Mouse (Mus musculus) cerebellum, adult (tissue): ENCODE data around the gene Rnf10.

Experiments
- ATAC-seq: cut with Nextera tagmentation; 2 replicates; pipeline ENCODE4 v1.9.2; 2017; ENCODE audit warnings: mild to moderate bottlenecking, moderate library complexity, mixed read lengths; ENCODE audit not compliant: insufficient number of reproducible peaks, low FRiP score, low TSS enrichment

Gene Rnf10

DNA sequence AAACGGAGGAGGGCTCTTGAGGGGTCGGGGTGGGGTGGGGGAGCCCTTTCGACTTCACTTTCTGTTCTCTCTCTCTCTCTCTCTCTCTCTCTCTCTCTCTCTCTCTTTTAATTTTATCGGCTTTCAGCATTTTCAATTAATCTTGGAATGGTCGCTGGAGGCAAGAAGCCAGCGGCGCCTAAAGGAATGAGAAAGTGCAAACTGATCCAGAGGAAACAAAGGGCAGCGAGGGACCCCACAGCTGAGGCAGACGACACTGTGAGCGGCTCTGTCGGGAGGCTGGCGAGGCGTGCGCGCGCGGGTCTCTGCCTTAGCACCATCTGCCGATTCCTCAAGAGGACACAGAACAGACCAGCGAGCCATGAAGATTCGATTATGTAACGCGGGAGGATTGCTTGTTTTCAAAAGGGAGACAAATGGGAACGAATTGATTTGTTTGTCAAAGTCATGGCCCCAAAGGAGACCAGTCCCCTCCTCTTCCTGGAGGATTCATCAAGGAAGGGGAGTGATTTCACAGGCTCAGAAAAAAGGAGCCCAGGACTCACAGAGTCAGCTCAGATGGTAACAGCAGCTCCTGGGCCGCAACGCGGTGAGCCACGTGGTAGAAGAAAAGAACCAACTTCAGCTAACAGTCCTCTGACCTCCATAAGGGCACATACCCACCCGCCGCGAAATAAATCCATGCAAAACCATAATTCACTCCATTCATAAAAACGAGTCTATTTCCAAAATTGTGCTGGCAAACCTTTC lies 68.0 kb downstream of the Rnf10 start:
- peak; percentile 82; the same call in 1 of the 2 replicates for ATAC-seq

DNA sequence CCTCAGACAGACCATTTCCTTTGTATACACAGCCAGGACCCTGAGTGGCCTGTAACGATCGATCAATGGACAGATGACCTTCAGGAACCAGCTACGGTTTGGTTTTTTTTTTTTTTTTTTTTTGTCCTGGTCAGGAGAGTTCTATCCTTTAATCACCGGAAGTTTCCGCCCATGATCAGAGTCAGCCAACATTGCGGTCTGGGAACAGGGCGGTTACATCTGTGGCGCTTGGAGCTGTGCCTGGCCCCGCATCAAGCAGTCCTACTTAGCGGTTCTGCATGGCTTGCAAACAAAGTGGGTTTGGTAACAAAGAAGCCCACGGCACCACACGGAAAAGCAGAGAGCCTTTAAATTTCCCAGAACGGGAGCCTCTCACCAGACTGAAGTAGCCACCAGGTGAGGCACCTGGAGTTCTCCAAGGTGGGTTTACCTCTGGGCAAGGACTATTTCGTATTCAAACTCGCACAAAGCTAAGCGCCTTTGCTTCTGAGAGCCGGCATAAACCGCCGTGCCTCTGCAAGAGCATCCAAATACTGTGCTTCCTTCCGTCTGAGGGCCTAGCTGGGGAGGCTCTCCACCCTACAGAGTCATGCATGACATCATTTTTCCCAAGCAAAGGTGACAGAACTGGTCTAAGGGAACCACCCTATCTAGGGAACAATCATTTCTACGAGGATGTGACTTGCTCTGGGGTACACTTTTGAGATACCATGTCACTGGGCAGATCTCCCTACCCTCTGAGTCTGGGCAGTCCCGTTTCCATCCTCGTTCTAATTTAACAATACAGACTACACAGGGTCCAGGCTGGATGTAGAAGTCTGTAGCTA lies 68.8 kb downstream of the Rnf10 start:
- ATAC-seq = peak; percentile 66; the same call in 1 of the 2 replicates

DNA sequence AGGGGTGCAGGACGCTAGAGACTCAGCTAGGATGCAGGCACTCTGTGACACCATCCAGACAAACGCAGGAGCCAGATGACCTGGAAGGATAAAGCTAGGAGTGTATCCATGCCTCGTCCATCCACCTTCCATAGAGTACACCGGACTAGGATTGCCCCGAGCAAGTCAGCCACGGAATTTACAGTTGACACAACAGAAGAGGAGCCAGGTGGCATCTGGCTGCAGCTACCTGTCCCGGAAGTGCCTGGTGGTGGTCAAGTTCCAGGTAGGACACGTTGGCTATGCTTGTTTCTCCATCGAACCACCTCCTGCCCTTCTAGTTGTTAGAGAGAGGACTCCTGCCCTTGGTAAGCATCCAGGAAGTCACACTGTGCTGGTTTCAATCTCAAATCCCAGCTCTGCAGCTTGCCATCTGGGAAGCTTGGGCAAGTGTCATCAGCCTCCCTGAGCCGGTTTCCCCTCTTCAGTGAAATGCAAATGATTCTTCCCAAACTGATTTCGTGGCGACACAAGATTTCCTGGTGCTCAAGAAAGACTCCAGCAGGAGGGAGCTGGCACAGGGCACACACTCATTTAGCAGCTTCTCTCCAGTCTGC lies 78.0 kb downstream of the Rnf10 start:
- peak; percentile 42; the same call in 1 of the 2 replicates for ATAC-seq

DNA sequence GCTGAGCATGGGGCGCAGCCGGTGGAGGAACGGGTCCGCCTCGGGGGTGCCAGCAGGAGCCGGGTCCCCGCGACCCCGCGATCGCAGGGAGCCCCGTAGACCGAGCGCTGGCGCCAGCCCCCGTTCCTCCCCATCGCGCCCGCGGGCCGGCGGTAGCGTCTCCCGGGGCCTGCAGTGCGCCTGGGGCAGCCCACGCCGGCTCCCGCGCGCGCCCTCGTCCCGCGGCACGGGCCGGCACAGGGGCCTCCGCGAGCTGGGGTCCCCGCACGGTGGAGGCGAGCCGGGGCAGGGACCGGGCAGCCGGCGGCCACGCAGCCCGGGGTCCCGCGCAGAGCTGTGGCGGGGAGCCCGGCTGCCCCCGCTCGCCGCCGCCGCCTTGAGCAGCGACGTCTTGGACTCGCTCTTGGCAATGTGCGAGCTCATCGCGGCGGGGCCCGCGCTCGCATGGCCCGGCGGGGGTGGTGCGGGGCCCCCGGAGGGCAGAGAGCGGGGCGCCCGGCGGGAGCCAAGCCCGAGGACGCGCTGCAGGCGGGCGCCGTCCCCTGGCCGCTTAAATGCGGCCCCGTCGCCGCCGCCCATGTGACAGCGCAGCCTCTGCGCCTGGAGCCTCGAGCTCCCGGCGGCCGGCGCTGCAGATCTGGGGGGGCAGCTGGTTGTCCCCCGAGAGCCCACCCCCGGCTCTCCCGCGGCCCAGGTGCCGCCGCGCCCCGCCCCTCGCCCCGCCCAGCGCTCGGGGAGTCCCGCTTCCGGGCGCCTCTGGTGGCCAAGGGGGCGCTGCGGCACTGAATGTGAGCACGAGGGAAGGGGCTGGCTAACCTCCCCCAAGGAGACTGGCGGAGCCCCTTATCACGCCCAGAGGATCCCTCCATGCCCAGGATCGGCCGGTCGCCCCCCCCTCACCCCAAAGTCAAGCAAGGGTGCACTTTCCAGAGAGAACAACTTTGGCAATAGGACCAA lies 78.8 kb downstream of the Rnf10 start, which contains the start of gene Cabp1:
Cabp1 (minus strand) TSS at position 713 of the 957 bp plus-strand sequence.
- ATAC-seq = peak; percentile 38; the same call in 1 of the 2 replicates

DNA sequence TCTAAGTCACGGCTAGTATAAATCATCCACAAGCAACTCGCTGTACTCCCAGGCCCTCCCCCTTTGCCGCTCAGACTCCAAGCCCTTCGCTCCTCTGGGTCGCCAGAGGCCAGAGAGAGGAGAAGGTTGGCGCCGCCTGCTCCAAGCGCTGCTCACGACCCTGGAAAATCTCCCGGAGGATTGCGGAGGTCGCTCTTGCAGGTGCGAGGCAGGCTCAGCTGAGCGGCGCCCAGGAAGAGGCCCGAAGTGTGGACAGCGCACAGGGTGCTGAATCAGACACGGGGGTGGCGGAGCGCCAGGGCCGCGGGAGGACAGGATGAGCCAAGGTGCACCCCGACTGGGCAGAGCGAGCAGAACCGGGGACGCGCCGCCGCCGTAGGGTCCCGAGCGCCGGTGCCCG lies 79.5 kb downstream of the Rnf10 start:
- no peak; the same call in 1 of the 2 replicates for ATAC-seq

DNA sequence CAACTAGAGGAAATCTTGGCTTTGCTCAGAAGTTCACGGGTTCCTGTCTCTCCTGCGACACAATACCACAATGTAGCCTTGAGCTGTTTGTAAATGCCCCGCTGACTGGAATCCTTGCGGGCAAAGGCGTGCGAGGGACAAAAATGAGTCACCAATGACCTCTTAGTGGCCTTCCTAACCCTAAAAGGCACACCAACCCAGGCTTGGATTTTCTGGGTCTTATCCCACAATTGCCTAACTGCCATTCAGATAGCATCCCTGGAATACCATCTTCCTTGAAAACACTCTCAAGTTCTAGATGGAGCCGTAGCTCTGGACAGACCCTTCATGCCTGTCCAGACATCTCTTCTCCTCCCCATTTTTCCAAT lies 79.9 kb downstream of the Rnf10 start:
- no peak for ATAC-seq

DNA sequence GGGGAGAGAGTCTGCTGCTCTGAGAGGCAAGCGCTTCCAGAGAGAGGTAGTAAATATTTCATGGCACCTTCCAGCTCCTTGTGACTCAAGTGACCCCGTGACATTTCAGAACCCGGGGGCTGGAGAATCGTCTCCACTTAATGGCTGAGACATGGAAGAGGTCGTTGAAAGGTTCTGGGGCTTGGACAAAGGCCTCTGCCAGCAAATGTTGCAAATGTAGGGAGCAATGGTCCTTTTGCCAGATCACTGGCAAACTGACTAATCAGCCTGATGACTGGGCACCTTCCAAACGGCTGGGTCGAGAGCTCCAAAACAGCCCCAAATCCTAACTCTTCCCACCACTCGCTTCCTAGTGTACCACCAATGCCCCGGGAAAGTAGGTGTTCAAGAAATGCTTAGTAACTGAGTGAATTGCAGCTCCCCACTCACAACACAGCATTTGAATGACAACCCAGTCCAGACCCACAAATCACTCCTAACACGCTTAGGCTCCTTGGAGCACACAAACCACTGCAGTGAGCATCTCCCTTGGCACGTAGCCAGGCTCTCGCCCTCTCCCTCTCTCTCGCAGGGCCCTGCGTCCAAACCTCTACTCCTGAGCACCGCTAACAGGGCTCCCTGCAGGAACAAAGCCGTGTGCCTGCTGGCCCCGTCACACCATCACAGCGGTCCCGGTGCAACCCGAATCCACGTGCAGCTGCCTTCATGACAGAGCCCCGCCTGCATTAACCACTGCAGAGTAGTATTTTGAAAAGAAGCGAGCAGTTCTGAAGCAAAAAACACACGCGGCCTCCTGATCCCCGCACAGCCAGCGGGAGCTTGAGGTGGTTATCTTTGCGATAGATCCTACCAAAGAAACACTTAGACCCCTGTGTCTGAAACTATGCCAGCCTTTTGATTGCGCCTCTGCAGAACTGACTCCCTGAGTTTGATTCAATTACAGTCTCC lies 80.5 kb downstream of the Rnf10 start:
- no peak for ATAC-seq
